Mouse (Mus musculus) brain, embryonic 14.5 days (tissue): ENCODE measurements around the gene Ptpru.

Experiments
- CTCF ChIP-seq: fragments of 200-500 bp; IDR thresholded peaks from 2 replicates; pipeline ENCODE4 v1.5.1; 2012; ENCODE audit warnings: inconsistent platforms, mild to moderate bottlenecking, moderate library complexity, borderline replicate concordance; ENCODE audit not compliant: insufficient read depth, insufficient read length; ENCODE audit errors: extremely low read depth
- POLR2A ChIP-seq: fragments of 200-500 bp; IDR thresholded peaks from 2 replicates; pipeline ENCODE4 v1.6.1; 2012; ENCODE audit warnings: mild to moderate bottlenecking, inconsistent platforms, borderline replicate concordance; ENCODE audit not compliant: poor library complexity, insufficient read depth, insufficient read length, severe bottlenecking; ENCODE audit errors: extremely low read depth

GRCm38 (mm10) chr4:131815774-131816173, 22.3 kb downstream of the Ptpru start:
- no peak for TF ChIP-seq CTCF
- no peak for TF ChIP-seq POLR2A
